Mouse (Mus musculus) liver, postnatal 0 days (tissue): ENCODE measurements at regions not wholly inside any gene's neighbourhood (a gene's known extent, or its start where the extent isn't known, plus 50 kb on each side); places are given as distances from the start of the nearest gene placed in this dataset.
"Not testable (repeated sequence)": the region's sequence is repeated elsewhere in the genome, so short reads cannot be mapped to it uniquely, and the experiment has no call there.

Source experiments
- CTCF ChIP-seq: sonication (generic); IDR thresholded peaks from 2 replicates; pipeline ENCODE4 v1.5.1; 2016; ENCODE audit warnings: antibody characterized with exemption, low read depth
- EP300 ChIP-seq: IDR thresholded peaks from 2 replicates; pipeline ENCODE4 v1.6.1; 2016; ENCODE audit warnings: antibody characterized with exemption, low read depth, mild to moderate bottlenecking

DNA sequence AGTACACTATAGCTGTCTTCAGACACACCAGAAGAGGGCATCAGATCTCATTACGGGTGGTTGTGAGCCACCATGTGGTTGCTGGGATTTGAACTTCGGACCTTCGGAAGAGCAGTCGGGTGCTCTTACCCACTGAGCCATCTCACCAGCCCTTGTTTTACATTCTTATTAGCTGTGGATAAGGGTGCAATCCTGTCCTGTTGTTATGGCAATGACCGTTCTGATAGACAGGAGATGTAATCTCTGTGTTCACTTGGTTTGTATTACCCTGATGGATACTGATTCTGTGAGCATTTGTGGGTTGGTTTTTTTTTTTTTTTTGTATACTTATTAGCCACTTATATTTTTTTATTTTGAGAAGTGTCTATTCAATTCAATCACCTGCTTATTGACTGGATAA lies 172.7 kb upstream of the Rapgef5 start:
- not testable (repeated sequence) for TF ChIP-seq CTCF, EP300
